Mouse (Mus musculus) brain, embryonic 14.5 days (tissue): Measurements from ENCODE around the gene Rnf223. TPM values are rescaled to one million over a fixed set of nuclear protein-coding genes. Genes with fewer than 3 reads are reported as not detected.

Experiments used
- DNase-seq: peaks from one replicate; pipeline ENCODE4 v3.0.0-alpha.2; 2011; ENCODE audit warnings: low read depth
- CTCF ChIP-seq: fragments of 200-500 bp; IDR thresholded peaks from 2 replicates; pipeline ENCODE4 v1.5.1; 2012; ENCODE audit warnings: inconsistent platforms, mild to moderate bottlenecking, moderate library complexity, borderline replicate concordance; ENCODE audit not compliant: insufficient read depth, insufficient read length; ENCODE audit errors: extremely low read depth
- POLR2A ChIP-seq: fragments of 200-500 bp; IDR thresholded peaks from 2 replicates; pipeline ENCODE4 v1.6.1; 2012; ENCODE audit warnings: mild to moderate bottlenecking, inconsistent platforms, borderline replicate concordance; ENCODE audit not compliant: poor library complexity, insufficient read depth, insufficient read length, severe bottlenecking; ENCODE audit errors: extremely low read depth
- polyA plus RNA-seq: library from polyadenylated mRNA; depleted of rRNA; stranded (reverse); fragments of >200 nt; gene quantifications from 2 replicates; pipeline ENCODE4 v1.2.3, GENCODE M21; 2012

Rnf223 gene
- polyA plus RNA-seq, 1 experiment: 3.3 TPM

- DNase-seq: no peak
- no peak for TF ChIP-seq POLR2A
Measured at GRCm38 (mm10) chr4:156099427-156099826, 30.9 kb upstream of the Rnf223 start.

GRCm38 (mm10) chr4:156100501-156100900, 29.8 kb upstream of the Rnf223 start:
- TF ChIP-seq POLR2A: no peak
- TF ChIP-seq CTCF: no peak
- DNase-seq: no peak

- no peak for DNase-seq
- TF ChIP-seq CTCF (no peak), POLR2A (no peak)
Measured at GRCm38 (mm10) chr4:156101481-156101903, 28.8 kb upstream of the Rnf223 start.

GRCm38 (mm10) chr4:156103342-156103741, 27.0 kb upstream of the Rnf223 start:
- no peak for DNase-seq
- TF ChIP-seq POLR2A (no peak), CTCF (no peak)

- no peak for TF ChIP-seq CTCF
- no peak for TF ChIP-seq POLR2A
- peak; percentile 75 for DNase-seq
Measured at GRCm38 (mm10) chr4:156108606-156109546, 21.4 kb upstream of the Rnf223 start.

GRCm38 (mm10) chr4:156109570-156110331, 20.6 kb upstream of the Rnf223 start, which contains the start of gene 9430015G10Rik:
Gene 9430015G10Rik, plus strand, starts transcription at chr4:156109982.
- peak; percentile 100 for DNase-seq
- peak; percentile 65; the same call in 1 of the 2 replicates for TF ChIP-seq POLR2A
- no peak for TF ChIP-seq CTCF

- TF ChIP-seq POLR2A: no peak
- no peak for TF ChIP-seq CTCF
- DNase-seq: no peak
Measured at GRCm38 (mm10) chr4:156124077-156124476, 6.2 kb upstream of the Rnf223 start.

GRCm38 (mm10) chr4:156125393-156125792, 4.9 kb upstream of the Rnf223 start:
- TF ChIP-seq CTCF (no peak), POLR2A (no peak)
- DNase-seq: no peak

GRCm38 (mm10) chr4:156126841-156127240, 3.5 kb upstream of the Rnf223 start:
- TF ChIP-seq POLR2A (no peak), CTCF (no peak)
- no peak for DNase-seq

- no peak for TF ChIP-seq CTCF
- no peak for TF ChIP-seq POLR2A
Measured at GRCm38 (mm10) chr4:156128746-156129145, 1.6 kb upstream of the Rnf223 start.

GRCm38 (mm10) chr4:156130940-156131339, 627 bp downstream of the Rnf223 start:
- DNase-seq: no peak
- TF ChIP-seq CTCF (no peak), POLR2A (no peak)

More at GRCm38 (mm10) chr4:156128746-156129145, 1.6 kb upstream of the Rnf223 start:
- no peak for DNase-seq

- no peak for TF ChIP-seq CTCF
- TF ChIP-seq POLR2A: no peak
- no peak for DNase-seq
Measured at GRCm38 (mm10) chr4:156133334-156133733, 3.0 kb downstream of the Rnf223 start.
